Mouse (Mus musculus): Measurements from ENCODE around the gene Gm21317.
"Not testable (repeated sequence)": the region's sequence is repeated elsewhere in the genome, so short reads cannot be mapped to it uniquely, and the experiment has no call there.

The Gm21317 gene

DNA sequence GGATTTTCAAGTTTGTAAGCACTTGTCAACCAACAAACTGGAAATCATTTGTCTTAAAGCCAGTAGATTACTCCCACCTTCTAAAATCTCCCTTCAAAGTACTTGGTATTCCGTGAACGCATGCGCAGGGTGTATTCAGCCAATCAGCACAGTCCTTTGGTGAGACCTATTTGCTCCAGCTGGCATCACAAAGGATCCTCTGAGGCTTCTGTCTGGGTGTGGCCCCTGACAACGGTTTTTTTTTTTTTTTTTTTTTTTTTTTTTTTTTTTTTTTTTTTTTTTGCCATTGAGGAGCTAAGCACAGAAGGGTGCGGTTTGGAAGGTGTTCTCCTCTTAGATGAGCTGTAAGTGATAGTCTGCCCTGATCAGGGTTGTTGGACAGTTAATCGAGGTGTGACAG lies at the start of gene Gm21317:
Gene Gm21317, plus strand, starts transcription at position 301 of the 400 bp plus-strand sequence.
- DNase-seq (ENCODE audit: low spot score), result not testable (repeated sequence)
